Mouse (Mus musculus) testis, adult 2 months (tissue): ENCODE measurements around the gene Olfr1264. TPM values are rescaled to one million over a fixed set of nuclear protein-coding genes. Genes with fewer than 3 reads are reported as not detected.

Source experiments
- H3K27ac ChIP-seq: fragments of 200-500 bp; 2 replicates; pipeline ENCODE4 v1.5.1; 2012; ENCODE audit warnings: low read depth, low read length; ENCODE audit not compliant: control insufficient read depth, insufficient read depth
- H3K27me3 ChIP-seq: fragments of 200-500 bp; 2 replicates; pipeline ENCODE4 v1.6.1; 2012; ENCODE audit warnings: mild to moderate bottlenecking, low read length, moderate library complexity; ENCODE audit not compliant: control insufficient read depth, insufficient read depth
- H3K36me3 ChIP-seq: fragments of 200-500 bp; 2 replicates; pipeline ENCODE4 v1.6.1; 2012; ENCODE audit warnings: mild to moderate bottlenecking, low read length; ENCODE audit not compliant: control insufficient read depth, insufficient read depth
- H3K4me1 ChIP-seq: fragments of 200-500 bp; 2 replicates; pipeline ENCODE4 v1.6.1; 2012; ENCODE audit warnings: low read length; ENCODE audit not compliant: control insufficient read depth, insufficient read depth
- H3K4me3 ChIP-seq: fragments of 200-500 bp; 2 replicates; pipeline ENCODE4 v1.5.1; 2012; ENCODE audit warnings: low read depth, mild to moderate bottlenecking, low read length, moderate library complexity, mixed read lengths; ENCODE audit not compliant: control insufficient read depth
- CTCF ChIP-seq: fragments of 200-500 bp; IDR thresholded peaks from 2 replicates; pipeline ENCODE4 v1.5.1; 2012; ENCODE audit warnings: low read depth, mild to moderate bottlenecking, inconsistent platforms, low read length, moderate library complexity; ENCODE audit not compliant: control insufficient read depth, insufficient read depth, insufficient replicate concordance
- POLR2A ChIP-seq: fragments of 200-500 bp; IDR thresholded peaks from 2 replicates; pipeline ENCODE4 v1.6.1; 2012; ENCODE audit warnings: low read depth, mild to moderate bottlenecking, inconsistent platforms, low read length, moderate library complexity; ENCODE audit not compliant: control insufficient read depth
- polyA plus RNA-seq: library from polyadenylated mRNA; depleted of rRNA; stranded (reverse); fragments of >200 nt; gene quantifications from 2 replicates; pipeline ENCODE4 v1.2.3, GENCODE M21; 2012; rRNA removed

Olfr1264 gene
- polyA plus RNA-seq, 1 experiment, result not detected

- H3K4me1 ChIP-seq, result no peaks in the 10 kb centered on the region
- no peak within 1 kb of the TSS for H3K4me3 ChIP-seq
- H3K27me3 ChIP-seq, result no peaks in the 10 kb centered on the region
- no peak within 1 kb of the TSS for H3K27ac ChIP-seq
- no peaks in the 10 kb centered on the region for H3K36me3 ChIP-seq
- no peak for TF ChIP-seq POLR2A
- TF ChIP-seq CTCF, result no peak
These were observed 51.2 kb downstream of the Olfr1264 start, which contains the start of gene Olfr1260 for GRCm38 (mm10) chr2:89974184-89974583. Gene Olfr1260 (plus strand): TSS chr2:89974340.

Other genes starting within 250 kb of the Olfr1264 start
- gene Olfr1254, start 232.0 kb downstream of the Olfr1264 start, polyA plus RNA-seq, result not detected in 2 replicates
- gene Olfr1255, start 213.5 kb downstream of the Olfr1264 start, polyA plus RNA-seq, result not detected in 2 replicates
- not detected in 2 replicates for gene Olfr1256, start 184.0 kb downstream of the Olfr1264 start, polyA plus RNA-seq
- gene Olfr48, start 177.4 kb downstream of the Olfr1264 start, polyA plus RNA-seq, result not detected in 2 replicates
- 0.06 and 0.27 TPM in 2 replicates for gene Olfr1257, start 147.1 kb downstream of the Olfr1264 start, polyA plus RNA-seq
- not detected in 2 replicates for gene Olfr1258, start 98.3 kb downstream of the Olfr1264 start, polyA plus RNA-seq
- 0.15 TPM in 1 of 2 replicates, not detected in the other for gene Olfr1259, start 76.9 kb downstream of the Olfr1264 start, polyA plus RNA-seq
- gene Olfr1260, start 51.2 kb downstream of the Olfr1264 start, polyA plus RNA-seq, result not detected in 2 replicates
- gene Olfr1261, start 34.4 kb downstream of the Olfr1264 start, polyA plus RNA-seq, result not detected in 2 replicates
- not detected in 2 replicates for gene Olfr1262, start 25.4 kb downstream of the Olfr1264 start, polyA plus RNA-seq
- not detected in 2 replicates for gene Olfr1263, start 13.4 kb downstream of the Olfr1264 start, polyA plus RNA-seq
- gene Olfr1265, start 9.8 kb upstream of the Olfr1264 start, polyA plus RNA-seq, result not detected in 2 replicates
- not detected in 2 replicates for gene Olfr140, start 38.0 kb upstream of the Olfr1264 start, polyA plus RNA-seq
- gene Olfr1269, start 95.8 kb upstream of the Olfr1264 start, polyA plus RNA-seq, result not detected in 2 replicates
- gene Olfr32, start 116.7 kb upstream of the Olfr1264 start, polyA plus RNA-seq, result 0.52 and 0.69 TPM in 2 replicates
- gene Olfr1270, start 127.5 kb upstream of the Olfr1264 start, polyA plus RNA-seq, result 0.06 and 0.37 TPM in 2 replicates
- not detected in 2 replicates for gene Olfr1506, start 198.9 kb upstream of the Olfr1264 start, polyA plus RNA-seq
- gene Olfr142, start 232.0 kb upstream of the Olfr1264 start, polyA plus RNA-seq, result 0.04 and 0.12 TPM in 2 replicates
- 0.08 TPM in 1 of 2 replicates, not detected in the other for gene Olfr1271, start 245.5 kb upstream of the Olfr1264 start, polyA plus RNA-seq